Mouse (Mus musculus): ENCODE measurements around the gene Crx. TPM values are rescaled to one million over a fixed set of nuclear protein-coding genes. Genes with fewer than 3 reads are reported as not detected.
"Not testable (repeated sequence)": the region's sequence is repeated elsewhere in the genome, so short reads cannot be mapped to it uniquely, and the experiment has no call there.

The Crx gene
- polyA plus RNA-seq (2015; fragmentation: Nextera tagmentation; extraction: Ambion mirVana) = 0.10 and 0.43 TPM in 2 replicates

- Histone ChIP-seq H3K36me3 (no peaks in the 10 kb centered on the region), H3K27ac (peak within 1 kb of the TSS; percentile 51; the same call in 1 of the 2 replicates), H3K9me3 (no peaks in the 10 kb centered on the region), H3K9ac (replicated peaks) (no peak within 1 kb of the TSS), H3K4me2 (replicated peaks) (no peak within 1 kb of the TSS), H3K27me3 (no peaks in the 10 kb centered on the region), H3K4me1 (replicated peaks) (peaks cover 11% of the 10 kb centered on the region), H3K4me3 (replicated peaks) (no peak within 1 kb of the TSS)
- WGBS = 34% methylated on average over 4 of the region's 4 CpGs
- ATAC-seq = no peak
These were observed at the start of gene Crx for GRCm38 (mm10) chr7:15879756-15880155. Gene Crx, minus strand, starts transcription at chr7:15879968.

DNA sequence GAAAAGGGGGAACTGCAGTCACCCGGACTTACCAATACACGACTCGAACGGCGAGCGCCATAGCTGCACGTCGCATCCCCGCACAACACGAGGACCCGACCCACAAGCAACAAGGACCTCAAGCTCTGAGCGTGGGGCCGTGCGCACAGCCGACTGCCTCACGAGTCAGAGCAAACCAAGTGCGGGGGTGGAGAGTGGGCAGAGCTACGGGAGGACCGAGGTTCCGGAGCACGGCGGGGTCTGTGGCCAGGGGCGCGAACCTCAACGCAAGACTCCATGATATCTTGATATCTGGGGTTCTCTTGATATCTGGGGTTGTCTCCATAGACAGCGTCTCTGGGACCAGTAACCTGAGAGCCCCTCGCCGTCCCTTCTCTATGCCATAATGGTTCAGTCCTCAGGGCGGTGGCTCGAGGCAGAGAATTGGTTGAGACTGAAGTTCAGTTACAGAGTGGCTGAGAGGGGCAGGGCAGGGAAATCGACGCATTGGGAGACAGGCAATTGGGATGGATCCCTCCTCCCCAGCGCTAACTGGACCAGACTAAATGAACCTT, 42.5 kb upstream of the Crx start, which contains the start of gene Selenow:
Gene Selenow (minus strand): TSS at position 183 of the 554 bp plus-strand sequence.
- Histone ChIP-seq H3K4me3 (replicated peaks) (peak within 1 kb of the TSS; percentile 80), H3K27me3 (0 out of 2 replicates have a peak, but pooled peaks cover 9% of the 10 kb centered on the region), H3K9ac (replicated peaks) (peak within 1 kb of the TSS; percentile 75), H3K27ac (peak within 1 kb of the TSS; percentile 71), H3K4me2 (replicated peaks) (peak within 1 kb of the TSS; percentile 85), H3K9me3 (no peaks in the 10 kb centered on the region), H3K4me1 (replicated peaks) (peaks cover 23% of the 10 kb centered on the region), H3K36me3 (peaks cover 32% of the 10 kb centered on the region)
- peak; percentile 95 for ATAC-seq
- WGBS = 0% methylated on average over 33 of the region's 33 CpGs

- Histone ChIP-seq H3K4me2 (replicated peaks) (peak overlapping the region; percentile 85), H3K4me1 (replicated peaks) (peaks cover 23% of the 10 kb centered on the region), H3K4me3 (replicated peaks) (peak overlapping the region; percentile 80), H3K27me3 (0 out of 2 replicates have a peak, but pooled peaks cover 9% of the 10 kb centered on the region), H3K9me3 (no peaks in the 10 kb centered on the region), H3K9ac (replicated peaks) (peak overlapping the region; percentile 75), H3K27ac (peak overlapping the region; percentile 71), H3K36me3 (peaks cover 37% of the 10 kb centered on the region)
- WGBS = 1% methylated on average over 10 of the region's 10 CpGs
- ATAC-seq = peak; percentile 60
These were observed 42.0 kb upstream of the Crx start for GRCm38 (mm10) chr7:15921796-15922195.

DNA sequence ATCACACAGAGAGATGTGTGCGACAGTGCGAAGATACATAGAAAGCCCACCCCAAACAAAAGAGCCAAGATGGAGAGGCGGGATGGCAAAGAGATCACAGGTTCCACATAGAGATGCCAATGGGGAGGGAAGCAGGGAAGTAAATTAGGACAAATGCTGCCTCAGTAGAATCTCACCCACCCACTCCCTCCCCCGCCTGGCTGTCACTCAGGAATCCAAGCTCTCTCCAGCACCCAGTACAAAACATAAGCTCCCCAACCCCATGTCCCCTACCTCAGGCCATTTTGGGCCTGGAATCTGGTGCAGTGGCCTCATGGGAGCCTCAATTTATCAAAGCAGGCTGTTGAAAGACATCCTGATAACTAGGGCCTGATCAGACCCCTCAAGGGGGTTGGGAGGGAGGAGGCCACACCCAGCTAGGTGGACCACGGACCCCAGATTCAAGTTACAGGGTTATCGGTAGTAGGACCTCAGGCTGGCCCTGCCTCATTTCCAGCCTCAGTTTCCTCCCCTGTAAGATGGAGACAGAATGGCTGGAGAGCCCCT, 41.0 kb upstream of the Crx start:
- H3K27ac ChIP-seq = no peak overlapping the region
- H3K9me3 ChIP-seq = no peaks in the 10 kb centered on the region
- peak overlapping the region; percentile 80 for H3K4me3 ChIP-seq (replicated peaks)
- peaks cover 23% of the 10 kb centered on the region for H3K4me1 ChIP-seq (replicated peaks)
- 0 out of 2 replicates have a peak, but pooled peaks cover 9% of the 10 kb centered on the region for H3K27me3 ChIP-seq
- peaks cover 45% of the 10 kb centered on the region for H3K36me3 ChIP-seq
- ATAC-seq = no peak
- 83% methylated on average over 6 of the region's 6 CpGs for WGBS
- H3K9ac ChIP-seq (replicated peaks) = peak overlapping the region; percentile 75
- H3K4me2 ChIP-seq (replicated peaks) = peak overlapping the region; percentile 85

DNA sequence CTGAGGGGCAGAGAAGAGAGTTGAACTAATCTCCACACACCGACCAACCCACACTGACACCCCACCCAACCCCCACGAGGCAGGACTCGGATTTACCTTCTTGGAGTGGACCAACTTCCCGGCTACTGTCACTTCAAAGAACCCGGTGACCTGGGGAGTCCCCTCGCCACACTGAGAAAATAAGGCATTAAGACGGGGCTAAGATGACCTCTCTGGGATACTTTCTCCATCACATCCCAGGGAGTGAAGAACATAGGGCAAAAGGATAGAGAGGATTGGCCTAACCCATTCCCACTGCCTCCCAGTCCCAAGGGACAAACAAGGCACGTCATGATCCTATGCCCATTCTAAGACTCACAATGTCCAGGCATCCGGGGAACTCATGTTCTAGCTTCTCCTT, 40.2 kb upstream of the Crx start:
- whole genome bisulfite sequencing = 94% methylated on average over 9 of the region's 9 CpGs
- H3K4me2 ChIP-seq (replicated peaks) = peak overlapping the region; percentile 85
- H3K9ac ChIP-seq (replicated peaks) = no peak overlapping the region
- H3K9me3 ChIP-seq = no peaks in the 10 kb centered on the region
- H3K27me3 ChIP-seq = 0 out of 2 replicates have a peak, but pooled peaks cover 7% of the 10 kb centered on the region
- peak overlapping the region; percentile 80 for H3K4me3 ChIP-seq (replicated peaks)
- peaks cover 23% of the 10 kb centered on the region for H3K4me1 ChIP-seq (replicated peaks)
- peaks cover 45% of the 10 kb centered on the region for H3K36me3 ChIP-seq
- H3K27ac ChIP-seq = no peak overlapping the region
- ATAC-seq = no peak

DNA sequence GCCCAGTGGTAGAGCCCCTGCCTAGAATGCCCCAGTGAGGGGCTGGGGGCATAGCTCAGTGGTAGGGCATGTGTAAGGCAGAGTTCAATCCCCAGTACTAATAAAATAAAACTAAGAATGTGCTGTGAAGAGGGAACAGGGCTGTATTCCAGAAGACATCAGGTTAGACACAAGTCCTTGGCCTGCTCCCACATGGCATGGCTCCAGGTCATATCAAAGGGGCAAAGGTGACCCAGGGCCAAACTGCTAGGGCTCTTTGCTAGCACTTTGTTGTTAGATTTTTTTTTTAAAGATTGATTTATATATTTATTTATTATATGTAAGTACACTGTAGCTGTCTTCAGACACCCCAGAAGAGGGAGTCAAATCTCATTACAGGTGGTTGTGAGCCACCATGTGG, 38.6 kb upstream of the Crx start:
- no peak overlapping the region for H3K27ac ChIP-seq
- H3K9me3 ChIP-seq = no peaks in the 10 kb centered on the region

DNA sequence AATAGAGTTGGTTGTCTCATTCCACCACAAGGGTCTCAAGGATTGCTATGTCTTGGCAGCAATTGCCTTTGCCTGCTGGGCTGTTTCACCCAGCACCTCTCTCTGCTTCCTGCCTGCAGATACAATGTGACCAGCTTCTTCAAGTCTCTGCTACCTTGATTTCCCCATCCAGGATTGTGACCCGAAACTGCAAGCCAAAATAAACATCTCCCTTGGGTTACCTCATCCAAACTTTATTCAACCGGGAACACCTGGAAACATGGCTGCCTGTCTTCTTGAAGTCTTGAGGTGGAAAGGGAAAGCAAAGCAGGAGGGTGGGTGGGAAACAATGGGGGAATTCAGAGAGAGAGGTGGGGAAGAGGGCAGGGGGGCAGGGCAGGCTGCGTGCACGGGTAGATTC, 37.2 kb upstream of the Crx start:
- H3K4me3 ChIP-seq (replicated peaks) = no peak overlapping the region
- WGBS = 89% methylated on average over 4 of the region's 4 CpGs
- ATAC-seq = no peak

More for the DNA sequence above, 38.6 kb upstream of the Crx start:
- Histone ChIP-seq H3K4me1 (replicated peaks) (peaks cover 23% of the 10 kb centered on the region), H3K36me3 (peaks cover 45% of the 10 kb centered on the region), H3K4me3 (replicated peaks) (no peak overlapping the region), H3K4me2 (replicated peaks) (no peak overlapping the region), H3K27me3 (no peaks in the 10 kb centered on the region), H3K9ac (replicated peaks) (no peak overlapping the region)
- ATAC-seq = no peak

GRCm38 (mm10) chr7:15916134-15916723, 36.5 kb upstream of the Crx start:
- ATAC-seq = no peak
- peaks cover 15% of the 10 kb centered on the region for H3K4me1 ChIP-seq (replicated peaks)
- no peak overlapping the region for H3K4me2 ChIP-seq (replicated peaks)
- no peak overlapping the region for H3K9ac ChIP-seq (replicated peaks)
- H3K27me3 ChIP-seq = no peaks in the 10 kb centered on the region
- H3K4me3 ChIP-seq (replicated peaks) = no peak overlapping the region
- H3K27ac ChIP-seq = no peak overlapping the region
- WGBS = 86% methylated on average over 3 of the region's 3 CpGs
- H3K9me3 ChIP-seq = no peaks in the 10 kb centered on the region
- H3K36me3 ChIP-seq = peaks cover 45% of the 10 kb centered on the region

More for the DNA sequence above, 37.2 kb upstream of the Crx start:
- Histone ChIP-seq H3K27ac (no peak overlapping the region), H3K27me3 (no peaks in the 10 kb centered on the region), H3K36me3 (peaks cover 45% of the 10 kb centered on the region), H3K9me3 (no peaks in the 10 kb centered on the region), H3K4me2 (replicated peaks) (no peak overlapping the region), H3K4me1 (replicated peaks) (peaks cover 17% of the 10 kb centered on the region), H3K9ac (replicated peaks) (no peak overlapping the region)

- not testable (repeated sequence) for H3K4me2 ChIP-seq (replicated peaks); H3K9me3 ChIP-seq; H3K27me3 ChIP-seq; H3K4me3 ChIP-seq (replicated peaks); H3K4me1 ChIP-seq (replicated peaks); ATAC-seq; H3K27ac ChIP-seq; H3K9ac ChIP-seq (replicated peaks)
- H3K36me3 ChIP-seq = peaks cover 45% of the 10 kb centered on the region
- WGBS = 88% methylated on average over 4 of the region's 4 CpGs
These were observed 35.9 kb upstream of the Crx start for GRCm38 (mm10) chr7:15915695-15916094.

- Histone ChIP-seq H3K9ac (replicated peaks) (no peak overlapping the region), H3K27me3 (no peaks in the 10 kb centered on the region), H3K9me3 (no peaks in the 10 kb centered on the region), H3K4me1 (replicated peaks) (no peaks in the 10 kb centered on the region), H3K4me2 (replicated peaks) (no peak overlapping the region), H3K27ac (no peak overlapping the region), H3K4me3 (replicated peaks) (no peak overlapping the region), H3K36me3 (peaks cover 37% of the 10 kb centered on the region)
- ATAC-seq = no peak
- WGBS = 93% methylated on average over 2 of the region's 2 CpGs
These were observed 35.0 kb upstream of the Crx start for GRCm38 (mm10) chr7:15914751-15915150.

GRCm38 (mm10) chr7:15914252-15914651, 34.5 kb upstream of the Crx start:
- Histone ChIP-seq H3K9ac (replicated peaks) (no peak overlapping the region), H3K4me1 (replicated peaks) (no peaks in the 10 kb centered on the region), H3K4me2 (replicated peaks) (no peak overlapping the region), H3K36me3 (peaks cover 32% of the 10 kb centered on the region), H3K9me3 (no peaks in the 10 kb centered on the region), H3K27me3 (no peaks in the 10 kb centered on the region), H3K27ac (no peak overlapping the region), H3K4me3 (replicated peaks) (no peak overlapping the region)
- 46% methylated on average over 2 of the region's 2 CpGs for WGBS
- ATAC-seq = no peak

DNA sequence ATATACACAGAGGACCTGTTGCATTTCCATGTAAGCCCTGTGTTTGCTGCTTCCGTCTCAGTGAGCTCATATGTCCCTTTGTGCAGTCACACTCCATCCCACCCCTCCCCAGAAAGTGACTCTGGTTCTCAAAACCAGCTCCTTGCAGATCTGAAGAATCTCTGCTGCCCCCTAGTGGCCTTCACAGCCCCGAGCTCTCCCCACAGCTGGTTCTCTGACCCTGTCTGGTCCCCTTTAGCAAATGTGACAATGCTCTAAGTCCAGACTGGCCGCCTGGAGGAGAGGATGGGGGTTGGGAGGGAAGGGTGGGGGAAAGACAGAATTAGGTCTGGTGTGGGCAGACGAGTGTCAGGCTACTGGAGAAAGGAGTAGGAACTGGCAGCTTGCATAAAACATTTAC, 32.4 kb upstream of the Crx start:
- H3K27ac ChIP-seq = no peak overlapping the region
- WGBS = 1% methylated on average over 4 of the region's 4 CpGs
- no peak overlapping the region for H3K4me2 ChIP-seq (replicated peaks)
- H3K36me3 ChIP-seq = peaks cover 12% of the 10 kb centered on the region
- H3K4me1 ChIP-seq (replicated peaks) = no peaks in the 10 kb centered on the region
- peak; percentile 77 for ATAC-seq
- H3K27me3 ChIP-seq = no peaks in the 10 kb centered on the region
- no peak overlapping the region for H3K9ac ChIP-seq (replicated peaks)
- H3K4me3 ChIP-seq (replicated peaks) = no peak overlapping the region
- H3K9me3 ChIP-seq = no peaks in the 10 kb centered on the region

Measured in midbrain, embryonic 13.5 days (tissue).